Mouse (Mus musculus): ENCODE measurements around the gene Ube2t. TPM values are rescaled to one million over a fixed set of nuclear protein-coding genes. Genes with fewer than 3 reads are reported as not detected.

Ube2t gene
- polyA plus RNA-seq, 1 experiment from 2014 or later = 13.4 TPM

GRCm38 (mm10) chr1:134938233-134938632 is 24.1 kb upstream of the Ube2t start:
- no peak for ATAC-seq (ENCODE audit: low FRiP score, low TSS enrichment)
- no peak for DNase-seq (ENCODE audit: low spot score)

GRCm38 (mm10) chr1:134940863-134941262 is 21.5 kb upstream of the Ube2t start:
- ATAC-seq (ENCODE audit: low FRiP score, low TSS enrichment) (no peak), DNase-seq (ENCODE audit: low spot score) (no peak)
- 33% methylated on average over 4 of the region's 4 CpGs for WGBS
- H3K9me3 ChIP-seq (ENCODE audit: control insufficient read depth, low read length) = no peaks in the 10 kb centered on the region
- H3K4me2 ChIP-seq (replicated peaks; ENCODE audit: low read depth) = no peak overlapping the region
- TF ChIP-seq EP300 (optimal IDR thresholded peaks at IDR 0.05) (no peak), CTCF (IDR thresholded peaks at IDR 0.05; ENCODE audit: low read depth) (no peak)
- no peak overlapping the region for H3K9ac ChIP-seq (ENCODE audit: low read length)
- no peak overlapping the region for H3K4me3 ChIP-seq (ENCODE audit: low read depth, low read length)
- H3K36me3 ChIP-seq (ENCODE audit: control insufficient read depth, insufficient read depth, low read length) = no peaks in the 10 kb centered on the region
- H3K4me1 ChIP-seq (replicated peaks; ENCODE audit: control insufficient read depth, insufficient read depth) = no peaks in the 10 kb centered on the region
- H3K27ac ChIP-seq (replicated peaks) = no peak overlapping the region
- no peaks in the 10 kb centered on the region for H3K27me3 ChIP-seq (ENCODE audit: control insufficient read depth, insufficient read depth, low read length)

More at GRCm38 (mm10) chr1:134938233-134938632, 24.1 kb upstream of the Ube2t start:
- no peaks in the 10 kb centered on the region for H3K36me3 ChIP-seq (ENCODE audit: control insufficient read depth, insufficient read depth, low read length)
- no peaks in the 10 kb centered on the region for H3K9me3 ChIP-seq (ENCODE audit: control insufficient read depth, low read length)
- no peak overlapping the region for H3K9ac ChIP-seq (ENCODE audit: low read length)
- H3K4me1 ChIP-seq (replicated peaks; ENCODE audit: control insufficient read depth, insufficient read depth) = no peaks in the 10 kb centered on the region
- 85% methylated on average over 1 of the region's 1 CpGs for WGBS
- no peaks in the 10 kb centered on the region for H3K27me3 ChIP-seq (ENCODE audit: control insufficient read depth, insufficient read depth, low read length)
- TF ChIP-seq EP300 (optimal IDR thresholded peaks at IDR 0.05) (no peak), CTCF (IDR thresholded peaks at IDR 0.05; ENCODE audit: low read depth) (no peak)
- no peak overlapping the region for H3K27ac ChIP-seq (replicated peaks)
- no peak overlapping the region for H3K4me3 ChIP-seq (ENCODE audit: low read depth, low read length)
- H3K4me2 ChIP-seq (replicated peaks; ENCODE audit: low read depth) = no peak overlapping the region

- WGBS = 84% methylated on average over 2 of the region's 2 CpGs
- Histone ChIP-seq H3K4me1 (replicated peaks; ENCODE audit: control insufficient read depth, insufficient read depth) (no peaks in the 10 kb centered on the region), H3K27me3 (ENCODE audit: control insufficient read depth, insufficient read depth, low read length) (no peaks in the 10 kb centered on the region), H3K4me3 (ENCODE audit: low read depth, low read length) (no peak overlapping the region), H3K4me2 (replicated peaks; ENCODE audit: low read depth) (no peak overlapping the region), H3K9me3 (ENCODE audit: control insufficient read depth, low read length) (no peaks in the 10 kb centered on the region), H3K27ac (replicated peaks) (no peak overlapping the region), H3K36me3 (ENCODE audit: control insufficient read depth, insufficient read depth, low read length) (no peaks in the 10 kb centered on the region), H3K9ac (ENCODE audit: low read length) (no peak overlapping the region)
- TF ChIP-seq CTCF (IDR thresholded peaks at IDR 0.05; ENCODE audit: low read depth) (no peak), EP300 (optimal IDR thresholded peaks at IDR 0.05) (no peak)
- DNase-seq (ENCODE audit: low spot score) (no peak), ATAC-seq (ENCODE audit: low FRiP score, low TSS enrichment) (no peak)
Observed at GRCm38 (mm10) chr1:134942898-134943297, 19.5 kb upstream of the Ube2t start.

GRCm38 (mm10) chr1:134947590-134947989 is 14.8 kb upstream of the Ube2t start:
- no peak overlapping the region for H3K4me3 ChIP-seq (ENCODE audit: low read depth, low read length)
- H3K4me1 ChIP-seq (replicated peaks; ENCODE audit: control insufficient read depth, insufficient read depth) = no peaks in the 10 kb centered on the region
- no peaks in the 10 kb centered on the region for H3K27me3 ChIP-seq (ENCODE audit: control insufficient read depth, insufficient read depth, low read length)
- H3K9ac ChIP-seq (ENCODE audit: low read length) = no peak overlapping the region
- H3K27ac ChIP-seq (replicated peaks) = no peak overlapping the region
- H3K4me2 ChIP-seq (replicated peaks; ENCODE audit: low read depth) = no peak overlapping the region
- DNase-seq (ENCODE audit: low spot score) = no peak
- no peaks in the 10 kb centered on the region for H3K36me3 ChIP-seq (ENCODE audit: control insufficient read depth, insufficient read depth, low read length)
- no peaks in the 10 kb centered on the region for H3K9me3 ChIP-seq (ENCODE audit: control insufficient read depth, low read length)
- TF ChIP-seq EP300 (optimal IDR thresholded peaks at IDR 0.05) = no peak
- no peak for TF ChIP-seq CTCF (IDR thresholded peaks at IDR 0.05; ENCODE audit: low read depth)
- no peak for ATAC-seq (ENCODE audit: low FRiP score, low TSS enrichment)
- 77% methylated on average over 7 of the region's 7 CpGs for WGBS

- no peaks in the 10 kb centered on the region for H3K36me3 ChIP-seq (ENCODE audit: control insufficient read depth, insufficient read depth, low read length)
- no peak overlapping the region for H3K9ac ChIP-seq (ENCODE audit: low read length)
- DNase-seq (ENCODE audit: low spot score) (no peak), ATAC-seq (ENCODE audit: low FRiP score, low TSS enrichment) (no peak)
- 60% methylated on average over 3 of the region's 3 CpGs for WGBS
- H3K27me3 ChIP-seq (ENCODE audit: control insufficient read depth, insufficient read depth, low read length) = no peaks in the 10 kb centered on the region
- no peak overlapping the region for H3K4me3 ChIP-seq (ENCODE audit: low read depth, low read length)
- H3K4me1 ChIP-seq (replicated peaks; ENCODE audit: control insufficient read depth, insufficient read depth) = no peaks in the 10 kb centered on the region
- H3K4me2 ChIP-seq (replicated peaks; ENCODE audit: low read depth) = no peak overlapping the region
- H3K9me3 ChIP-seq (ENCODE audit: control insufficient read depth, low read length) = no peaks in the 10 kb centered on the region
- TF ChIP-seq EP300 (optimal IDR thresholded peaks at IDR 0.05) (no peak), CTCF (IDR thresholded peaks at IDR 0.05; ENCODE audit: low read depth) (no peak)
- H3K27ac ChIP-seq (replicated peaks) = no peak overlapping the region
Observed at GRCm38 (mm10) chr1:134949946-134950345, 12.4 kb upstream of the Ube2t start.

GRCm38 (mm10) chr1:134955050-134955636 is 7.2 kb upstream of the Ube2t start:
- peak overlapping the region; percentile 95 for H3K4me3 ChIP-seq (ENCODE audit: low read depth, low read length)
- H3K9ac ChIP-seq (ENCODE audit: low read length) = peak overlapping the region; percentile 90
- H3K4me1 ChIP-seq (replicated peaks; ENCODE audit: control insufficient read depth, insufficient read depth) = 0 out of 2 replicates have a peak, but pooled peaks cover 2% of the 10 kb centered on the region
- no peaks in the 10 kb centered on the region for H3K36me3 ChIP-seq (ENCODE audit: control insufficient read depth, insufficient read depth, low read length)
- H3K27ac ChIP-seq (replicated peaks) = peak overlapping the region; percentile 82
- no peaks in the 10 kb centered on the region for H3K9me3 ChIP-seq (ENCODE audit: control insufficient read depth, low read length)
- 2% methylated on average over 16 of the region's 16 CpGs for WGBS
- DNase-seq (ENCODE audit: low spot score) = no peak
- peak; percentile 19; the same call in 1 of the 2 replicates for ATAC-seq (ENCODE audit: low FRiP score, low TSS enrichment)
- TF ChIP-seq CTCF (IDR thresholded peaks at IDR 0.05; ENCODE audit: low read depth) (no peak), EP300 (optimal IDR thresholded peaks at IDR 0.05) (no peak)
- H3K4me2 ChIP-seq (replicated peaks; ENCODE audit: low read depth) = peak overlapping the region; percentile 87
- H3K27me3 ChIP-seq (ENCODE audit: control insufficient read depth, insufficient read depth, low read length) = no peaks in the 10 kb centered on the region

Data from stomach, postnatal 0 days (tissue).